In the genomic region with DNA sequence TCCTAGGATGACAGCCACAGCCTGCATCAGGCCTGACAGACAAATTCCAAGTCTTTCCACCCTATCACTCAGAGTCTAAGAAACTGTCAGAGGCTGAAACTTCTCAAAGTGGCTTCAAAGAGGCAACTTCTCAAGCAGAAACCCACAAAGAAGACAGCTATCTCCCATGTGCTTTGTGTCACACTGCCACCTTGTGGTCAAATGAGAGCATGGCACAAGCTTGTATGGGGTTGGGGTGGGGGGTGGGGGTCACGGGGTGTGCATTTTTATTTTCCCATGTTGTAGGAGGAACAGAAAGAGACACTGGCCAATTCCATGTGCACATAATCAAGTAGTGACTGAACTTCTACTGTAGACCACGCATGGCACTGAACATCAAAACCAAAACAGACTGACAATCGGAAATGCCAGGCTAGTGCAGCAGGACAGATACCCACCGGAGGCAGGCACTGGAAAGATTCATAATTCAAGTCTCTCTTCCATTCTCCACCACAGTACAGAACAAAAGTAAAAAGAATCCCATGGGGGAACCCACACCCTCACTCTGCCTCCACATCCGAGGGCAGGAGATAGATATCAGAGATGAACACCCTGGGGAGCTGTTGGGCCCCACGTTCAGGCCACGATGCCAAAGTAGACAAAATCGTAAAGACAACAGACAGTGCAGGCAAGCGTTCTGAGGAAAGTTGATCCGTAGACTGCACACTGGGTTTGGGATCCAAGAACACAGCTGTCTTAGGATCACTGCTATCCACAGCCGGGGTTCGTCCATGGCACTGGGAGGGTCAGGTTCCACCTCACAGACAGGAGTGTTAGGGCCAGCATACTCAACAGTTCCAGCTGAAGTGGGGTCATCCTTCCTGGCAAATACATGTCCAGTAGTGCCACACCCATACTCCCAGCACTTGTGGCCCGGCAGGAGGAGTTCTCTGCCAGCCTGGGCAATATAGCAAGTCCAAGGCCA, we compare ENCODE assay signal across 8 mouse cellular contexts. TPM values are rescaled to one million over a fixed set of nuclear protein-coding genes. Genes with fewer than 3 reads are reported as not detected.
DNase-seq lines count a peak whose midpoint lies in the region; ATAC-seq and TF ChIP-seq lines count a peak whose summit lies in the region.

No protein-coding gene starts in this region.

- no peak for TF ChIP-seq POLR2A in cerebellum, adult 2 months (IDR thresholded peaks at IDR 0.05; ENCODE audit: borderline replicate concordance, insufficient read depth, low read length)

- WGBS in cerebellum, adult 2 months = 58% methylated on average over 13 of the region's 13 CpGs
- 82% methylated on average over 13 of the region's 13 CpGs for WGBS in forebrain, embryonic 11.5 days
- 67% methylated on average over 13 of the region's 13 CpGs for WGBS in hindbrain, embryonic 13.5 days
- 49% methylated on average over 13 of the region's 13 CpGs for WGBS in lung, embryonic 16.5 days

- peaks cover 10% of the 10 kb centered on the region for H3K4me1 ChIP-seq in cerebellum, adult 2 months (ENCODE audit: control insufficient read depth, insufficient read depth, low read length)
- peaks cover 11% of the 10 kb centered on the region; the same call in 1 of the 2 replicates for H3K4me1 ChIP-seq in forebrain, embryonic 11.5 days (replicated peaks; ENCODE audit: control insufficient read depth, insufficient read depth, low read length)
- H3K4me1 ChIP-seq in hindbrain, embryonic 13.5 days (replicated peaks) = peaks cover 65% of the 10 kb centered on the region
- H3K4me1 ChIP-seq in lung, embryonic 16.5 days (replicated peaks; ENCODE audit: control insufficient read depth, insufficient read depth, low read length) = peaks cover 48% of the 10 kb centered on the region

- peak in 1 of 2 experiments; percentile 47 for DNase-seq in cerebellum, adult 2 months
- DNase-seq in cerebellum, adult 11-12 months = no peak
- peak; percentile 56 for DNase-seq in R1 (ENCODE audit: low read depth, low spot score)
- peak; percentile 74 for DNase-seq in forebrain, embryonic 11.5 days (ENCODE audit: low spot score)
- DNase-seq in retina, adult 2 months (ENCODE audit: low read depth, low spot score) = peak; percentile 39
- no peak for DNase-seq in testis, postnatal 14 days (ENCODE audit: low spot score)

- TF ChIP-seq CTCF in cerebellum, adult 2 months (IDR thresholded peaks at IDR 0.05; ENCODE audit: borderline replicate concordance, insufficient read depth, low read depth, low read length) = peak; percentile 57; the same call in 1 of the 2 replicates

- H3K4me2 ChIP-seq in forebrain, embryonic 11.5 days (ENCODE audit: low read depth, low read length, severe bottlenecking) = no peak overlapping the region
- no peak overlapping the region for H3K4me2 ChIP-seq in hindbrain, embryonic 13.5 days
- no peak overlapping the region for H3K4me2 ChIP-seq in lung, embryonic 16.5 days (ENCODE audit: low read depth, low read length)

- no peaks in the 10 kb centered on the region; the same call in 1 of the 2 replicates for H3K36me3 ChIP-seq in forebrain, embryonic 11.5 days (ENCODE audit: control insufficient read depth, insufficient read depth, low read length)
- H3K36me3 ChIP-seq in hindbrain, embryonic 13.5 days = peaks cover 25% of the 10 kb centered on the region
- H3K36me3 ChIP-seq in lung, embryonic 16.5 days (ENCODE audit: control insufficient read depth, insufficient read depth, low read length) = peaks cover 15% of the 10 kb centered on the region

- ATAC-seq in forebrain, embryonic 11.5 days (replicated peaks; ENCODE audit: low FRiP score) = no peak
- ATAC-seq in hindbrain, embryonic 13.5 days (ENCODE audit: low FRiP score) = 0 out of 2 replicates have a peak, but pooled peaks have one; percentile 8
- ATAC-seq in lung, embryonic 16.5 days (ENCODE audit: low read depth) = peak; percentile 41; the same call in 1 of the 2 replicates

- H3K9ac ChIP-seq in forebrain, embryonic 11.5 days (ENCODE audit: low read length) = no peak overlapping the region
- no peak overlapping the region for H3K9ac ChIP-seq in hindbrain, embryonic 13.5 days
- H3K9ac ChIP-seq in lung, embryonic 16.5 days (ENCODE audit: low read length) = no peak overlapping the region

- no peaks in the 10 kb centered on the region for H3K27me3 ChIP-seq in cerebellum, adult 2 months (ENCODE audit: control insufficient read depth, insufficient read depth, low read length)
- no peaks in the 10 kb centered on the region for H3K27me3 ChIP-seq in forebrain, embryonic 11.5 days (ENCODE audit: control insufficient read depth, insufficient read depth, low read length)
- no peaks in the 10 kb centered on the region for H3K27me3 ChIP-seq in hindbrain, embryonic 13.5 days
- no peaks in the 10 kb centered on the region for H3K27me3 ChIP-seq in lung, embryonic 16.5 days (ENCODE audit: control insufficient read depth, insufficient read depth, low read depth, low read length)

- H3K27ac ChIP-seq in cerebellum, adult 2 months (ENCODE audit: insufficient read depth, low read length) = no peak overlapping the region
- no peak overlapping the region for H3K27ac ChIP-seq in forebrain, embryonic 11.5 days (ENCODE audit: low read depth, low read length)
- H3K27ac ChIP-seq in hindbrain, embryonic 13.5 days = 0 out of 2 replicates have a peak overlapping the region, but pooled peaks have one; percentile 35
- H3K27ac ChIP-seq in lung, embryonic 16.5 days (ENCODE audit: low read length) = 0 out of 2 replicates have a peak overlapping the region, but pooled peaks have one; percentile 4

- no peak overlapping the region for H3K4me3 ChIP-seq in cerebellum, adult 2 months (replicated peaks; ENCODE audit: insufficient read depth, low read depth, low read length)
- H3K4me3 ChIP-seq in forebrain, embryonic 11.5 days (ENCODE audit: low read depth, low read length) = no peak overlapping the region
- H3K4me3 ChIP-seq in hindbrain, embryonic 13.5 days = no peak overlapping the region
- no peak overlapping the region for H3K4me3 ChIP-seq in lung, embryonic 16.5 days (ENCODE audit: low read length)

- no peaks in the 10 kb centered on the region for H3K9me3 ChIP-seq in forebrain, embryonic 11.5 days (ENCODE audit: control insufficient read depth, low read length)
- H3K9me3 ChIP-seq in hindbrain, embryonic 13.5 days = no peaks in the 10 kb centered on the region
- H3K9me3 ChIP-seq in lung, embryonic 16.5 days (ENCODE audit: control insufficient read depth, low read length) = no peaks in the 10 kb centered on the region

RNA-seq across cellular contexts. Expression of gene Mapkapk2, which starts 37.1 kb away (rescaled TPM):
- 34.0 and 35.8 TPM in 2 replicates for polyA plus RNA-seq in cerebellum, adult 2 months (2012; rRNA removed)
- polyA plus RNA-seq in forebrain, embryonic 11.5 days (2014; fragmentation: Nextera tagmentation; extraction: Ambion mirVana) = 52.3 and 57.8 TPM in 2 replicates
- 22.0 and 23.1 TPM in 2 replicates for polyA plus RNA-seq in hindbrain, embryonic 13.5 days (2015; fragmentation: Nextera tagmentation; extraction: Ambion mirVana)
- polyA plus RNA-seq in lung, embryonic 16.5 days (2015; fragmentation: Nextera tagmentation; extraction: Ambion mirVana) = 28.7 and 41.3 TPM in 2 replicates

RNA-seq across cellular contexts. Expression of gene Il10, which starts 40.9 kb away (rescaled TPM):
- polyA plus RNA-seq in cerebellum, adult 2 months (2012; rRNA removed) = not detected in 2 replicates
- polyA plus RNA-seq in forebrain, embryonic 11.5 days (2014; fragmentation: Nextera tagmentation; extraction: Ambion mirVana) = not detected in 2 replicates
- not detected in 2 replicates for polyA plus RNA-seq in hindbrain, embryonic 13.5 days (2015; fragmentation: Nextera tagmentation; extraction: Ambion mirVana)
- not detected in 2 replicates for polyA plus RNA-seq in lung, embryonic 16.5 days (2015; fragmentation: Nextera tagmentation; extraction: Ambion mirVana)

Comparison
In these comparisons a context has a peak if more than half of its experiments do, and no peak if none do; other contexts are left out.
1. DNase-seq: peak in R1 (single experiment), forebrain, embryonic 11.5 days (single experiment) and retina, adult 2 months (single experiment); none in cerebellum, adult 11-12 months (single experiment) and testis, postnatal 14 days (single experiment).
2. H3K27ac ChIP-seq: peak in hindbrain, embryonic 13.5 days (single experiment) and lung, embryonic 16.5 days (single experiment); none in cerebellum, adult 2 months (single experiment) and forebrain, embryonic 11.5 days (single experiment).